Mouse (Mus musculus) skeletal muscle tissue, adult 2 months (tissue): ENCODE measurements around the gene Hmga2.
"Not testable (repeated sequence)": the region's sequence is repeated elsewhere in the genome, so short reads cannot be mapped to it uniquely, and the experiment has no call there.

ENCODE experiments used
- DNase-seq: peaks from one replicate; pipeline ENCODE4 v3.0.0-alpha.2; 2012; ENCODE audit warnings: low read depth, low spot score

Hmga2 gene

DNA sequence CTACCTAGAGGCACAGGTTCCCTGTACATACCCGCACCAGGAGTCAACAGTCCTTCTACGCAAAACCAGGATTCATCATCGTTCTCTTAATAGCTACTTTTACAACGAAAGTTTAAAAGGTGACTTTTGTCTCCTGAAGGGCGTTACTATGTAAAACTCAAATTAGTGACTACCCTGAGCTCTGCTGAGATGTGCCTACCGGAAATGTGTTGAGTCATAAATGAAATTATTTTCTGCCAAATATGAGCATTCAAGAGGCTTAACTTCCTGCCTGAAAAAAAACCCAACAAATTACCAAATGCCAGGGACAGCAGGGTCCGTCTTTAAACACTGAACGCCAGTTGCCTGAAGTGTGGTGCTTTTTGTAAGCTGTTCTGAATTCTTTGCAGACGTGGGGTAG is 81.5 kb downstream of the Hmga2 start:
- DNase-seq: no peak

DNA sequence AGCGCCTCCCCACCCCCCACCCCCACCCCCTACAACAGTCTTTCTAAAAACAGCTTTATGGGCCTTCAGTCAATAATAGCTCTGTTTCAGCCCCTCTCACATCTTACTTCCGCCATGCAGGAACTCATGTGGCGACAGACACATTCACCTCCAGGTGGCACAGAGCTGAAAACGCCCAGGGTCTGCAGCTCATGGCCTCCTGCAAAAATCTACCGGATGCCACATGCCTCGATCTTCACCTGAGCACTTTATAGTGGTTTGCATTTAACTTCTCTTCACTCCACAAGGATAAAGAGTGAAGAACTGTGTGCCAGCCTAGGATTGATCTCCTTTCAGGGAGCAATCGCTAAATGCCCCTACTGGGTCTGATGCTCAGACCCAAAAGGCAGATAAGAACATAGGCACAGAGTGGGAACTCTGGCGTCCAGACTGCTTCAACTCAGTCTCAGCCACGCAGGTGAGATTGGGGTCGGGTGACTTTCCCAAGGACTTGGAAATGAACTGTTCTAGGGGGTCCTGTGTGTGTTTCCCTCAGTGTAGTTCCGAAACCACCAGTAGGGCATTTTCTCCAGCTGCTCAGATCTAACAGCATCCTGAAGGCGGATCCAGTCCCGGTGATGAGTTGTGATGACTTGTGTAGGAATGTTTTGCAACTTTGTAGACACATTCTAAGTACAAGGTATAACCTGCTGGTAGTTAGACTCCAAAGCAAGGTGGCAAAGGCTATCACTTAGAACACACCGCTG is 84.1 kb downstream of the Hmga2 start:
- DNase-seq: no peak

DNA sequence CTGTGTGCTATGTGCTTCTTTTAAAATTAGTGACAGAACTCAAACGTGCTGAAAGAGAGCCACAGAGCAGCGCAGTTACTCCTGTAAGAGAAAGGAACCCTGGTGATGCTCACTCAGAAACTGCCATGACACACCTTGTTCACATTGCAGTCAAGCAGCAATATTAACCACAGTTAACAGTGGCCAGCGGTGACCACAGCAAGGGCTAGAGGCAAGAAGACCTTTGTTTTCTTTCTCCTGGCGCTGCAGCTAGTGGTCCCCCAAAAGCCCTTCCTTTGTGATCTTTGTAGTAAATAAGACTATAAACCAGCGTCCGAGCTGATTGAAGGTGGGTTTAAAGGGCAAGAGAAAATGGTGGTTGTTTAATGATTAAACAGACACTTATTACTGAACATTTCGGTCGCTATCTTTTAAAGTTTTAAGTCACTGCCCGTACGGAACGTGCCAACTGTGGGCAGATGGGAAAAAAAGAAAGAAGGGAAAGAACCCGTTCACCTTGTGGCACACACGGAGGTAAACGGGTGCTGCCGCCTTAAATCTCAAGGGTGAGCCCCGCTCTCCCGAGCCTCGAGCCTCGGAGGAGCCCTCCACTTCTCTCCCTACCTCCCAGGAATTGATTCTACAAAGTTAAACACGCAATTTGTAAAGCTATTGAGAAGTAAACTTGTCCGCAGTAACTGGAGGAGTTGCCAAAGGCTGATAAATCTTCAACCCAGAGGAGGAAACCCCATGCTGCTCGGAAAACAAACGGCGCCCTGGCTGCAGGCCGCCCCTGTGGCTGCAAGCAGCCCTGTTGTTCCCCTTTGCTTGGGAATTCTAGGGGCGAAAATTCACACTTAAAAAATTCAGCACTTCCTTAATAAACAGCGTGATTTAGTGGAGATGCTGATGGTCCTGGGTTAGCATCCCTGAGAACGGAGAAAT is 85.1 kb downstream of the Hmga2 start:
- DNase-seq: no peak

DNA sequence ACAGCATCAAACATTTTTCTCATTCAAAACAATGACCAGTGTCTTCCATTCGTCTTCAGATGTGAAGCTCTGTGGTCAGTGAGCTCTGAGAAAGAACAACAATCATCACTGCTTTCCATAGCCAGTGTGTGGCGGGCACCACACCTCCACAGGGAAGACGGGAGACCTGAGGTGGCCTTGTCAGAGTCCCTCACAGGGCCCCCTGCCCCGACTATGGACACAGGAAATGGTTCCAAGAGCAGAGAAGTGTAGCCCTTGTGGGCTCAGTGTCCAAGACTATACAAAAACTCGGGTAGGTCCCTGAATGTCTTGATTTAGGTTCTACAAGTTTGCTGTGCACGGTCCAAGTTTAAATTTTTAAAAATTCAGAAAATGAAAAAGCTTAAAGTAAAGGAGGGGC is 86.6 kb downstream of the Hmga2 start:
- DNase-seq: no peak

DNA sequence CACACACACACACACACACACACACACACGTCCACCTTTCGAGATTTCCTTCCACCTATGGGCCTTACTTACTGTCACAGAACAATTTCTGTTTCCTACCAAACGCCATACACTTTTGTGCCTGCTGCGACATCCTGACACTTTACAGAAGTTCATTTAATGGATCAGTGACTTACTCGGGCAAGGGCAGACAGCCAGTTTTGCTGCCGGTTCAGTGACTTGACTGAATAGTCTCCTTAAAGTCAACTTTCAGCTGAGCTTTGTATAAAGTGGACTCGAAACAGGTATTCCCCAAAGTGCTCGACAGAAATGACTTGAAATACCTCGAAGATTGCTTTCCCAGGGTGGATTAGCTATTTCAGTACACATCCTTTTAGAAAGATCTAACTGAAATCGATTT is 87.3 kb downstream of the Hmga2 start:
- DNase-seq: no peak

DNA sequence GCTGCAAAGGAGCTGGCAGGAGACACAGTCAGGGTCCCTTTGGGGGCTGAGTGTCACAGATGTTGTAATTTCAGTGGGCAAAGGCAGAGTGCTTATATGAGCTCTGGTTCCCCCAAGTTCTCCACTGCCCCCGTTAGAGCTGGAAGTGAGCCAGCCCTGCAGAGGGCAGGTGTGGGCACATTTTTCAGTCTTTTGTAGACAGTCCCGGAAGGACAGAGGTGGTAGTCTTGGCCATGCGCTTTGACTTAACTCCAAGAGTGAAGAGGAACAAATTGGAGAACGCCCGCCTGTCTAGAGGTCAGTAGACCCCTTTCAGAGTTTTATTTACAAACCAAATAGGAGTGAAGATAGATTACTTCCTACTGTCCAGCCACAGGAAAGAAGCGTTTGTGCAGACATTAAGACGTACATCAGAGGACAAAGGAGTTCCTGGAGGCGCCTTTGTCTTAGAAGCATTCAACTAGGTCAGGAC is 87.8 kb downstream of the Hmga2 start:
- DNase-seq: no peak

DNA sequence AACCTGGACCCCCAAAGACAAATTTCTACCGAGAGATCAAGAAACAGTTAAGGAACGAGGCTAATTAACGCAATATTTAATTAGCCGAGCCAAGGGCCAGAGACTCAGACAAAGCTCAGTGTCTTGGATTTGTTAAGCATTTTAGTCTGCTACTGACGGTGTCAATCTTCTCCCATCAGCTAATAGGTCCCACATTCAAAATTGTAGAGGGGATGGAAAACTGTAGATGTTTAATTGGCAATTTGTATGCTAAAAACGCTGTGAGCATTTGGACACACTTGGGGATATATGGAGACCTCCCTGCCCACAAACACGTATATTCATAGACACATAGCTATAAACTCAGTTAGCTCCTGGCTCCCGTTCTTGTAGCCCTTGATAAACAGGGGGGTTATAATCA is 89.2 kb downstream of the Hmga2 start:
- DNase-seq: no peak

DNA sequence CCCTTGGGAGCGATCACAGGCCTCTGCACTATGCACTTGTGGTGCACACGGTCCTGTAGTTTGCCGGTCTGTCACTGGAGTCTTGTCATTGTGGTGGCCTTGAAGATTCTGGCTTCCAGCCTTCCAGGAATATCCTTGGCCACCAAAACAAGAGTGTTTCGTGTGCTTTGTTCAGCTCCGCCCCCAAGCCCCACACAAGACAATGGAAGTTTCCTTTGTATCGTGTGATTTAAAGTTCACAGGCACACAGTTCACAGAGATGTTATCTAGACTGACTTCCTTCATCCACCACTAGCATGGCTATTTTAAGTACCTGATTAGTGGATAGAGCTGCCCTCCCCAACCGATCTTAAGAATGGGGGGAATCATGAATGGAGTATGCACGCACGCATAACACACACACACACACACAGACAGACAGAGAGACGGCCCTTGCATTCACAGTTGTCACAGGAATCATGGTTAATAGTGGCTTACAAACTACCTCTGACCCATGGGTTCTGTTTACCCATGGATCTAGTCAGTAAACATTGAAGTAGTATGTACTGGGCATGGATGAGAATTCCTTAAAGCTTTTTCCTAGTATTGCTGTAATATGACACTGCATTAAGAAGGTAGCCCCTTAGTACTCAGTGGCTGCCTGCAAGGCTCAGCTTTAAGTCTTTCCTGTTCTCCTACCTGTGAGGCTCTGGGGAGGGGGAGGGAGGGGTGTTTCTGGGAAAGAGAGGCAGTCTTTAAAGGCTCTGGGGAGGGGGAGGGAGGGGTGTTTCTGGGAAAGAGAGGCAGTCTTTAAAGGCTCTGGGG is 91.3 kb downstream of the Hmga2 start:
- DNase-seq: peak; percentile 10

DNA sequence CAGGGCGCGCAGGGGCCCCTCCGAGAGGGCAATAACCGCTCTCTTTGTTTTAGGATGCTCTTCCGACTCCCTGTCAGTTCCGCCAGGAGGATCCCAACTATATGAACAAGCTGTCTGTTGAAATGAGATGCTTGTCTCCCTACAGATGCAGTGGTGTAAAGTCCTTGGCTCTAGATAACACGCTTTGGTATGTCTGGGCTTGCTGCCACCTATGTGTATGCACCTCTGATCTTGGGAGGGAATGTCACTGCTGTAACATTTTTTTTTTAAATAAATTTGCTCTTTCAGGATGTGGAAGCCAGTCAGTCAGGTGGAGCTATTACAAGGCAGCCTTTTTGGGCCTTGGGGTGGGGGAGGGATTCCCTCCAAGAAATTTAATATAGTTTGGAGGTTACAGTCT is 92.2 kb downstream of the Hmga2 start:
- DNase-seq: no peak

DNA sequence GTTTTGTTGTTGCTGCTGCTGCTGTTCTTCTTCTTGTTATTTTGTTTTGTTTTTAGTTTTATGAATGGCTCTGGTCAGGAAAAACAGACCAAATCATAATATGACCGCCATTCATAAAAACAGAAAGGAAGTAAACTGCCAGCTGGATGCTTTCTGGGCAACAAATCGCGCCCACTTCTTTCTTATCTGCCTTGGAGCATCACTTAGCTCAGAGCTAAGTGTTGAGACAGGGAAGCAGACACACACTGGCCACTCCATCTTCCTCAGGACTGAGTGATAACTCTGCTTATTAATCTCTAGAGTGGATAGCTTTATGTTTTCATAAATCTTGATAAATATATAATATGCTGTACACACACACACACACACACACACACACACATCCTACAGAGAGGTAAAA is 98.5 kb downstream of the Hmga2 start:
- no peak for DNase-seq

DNA sequence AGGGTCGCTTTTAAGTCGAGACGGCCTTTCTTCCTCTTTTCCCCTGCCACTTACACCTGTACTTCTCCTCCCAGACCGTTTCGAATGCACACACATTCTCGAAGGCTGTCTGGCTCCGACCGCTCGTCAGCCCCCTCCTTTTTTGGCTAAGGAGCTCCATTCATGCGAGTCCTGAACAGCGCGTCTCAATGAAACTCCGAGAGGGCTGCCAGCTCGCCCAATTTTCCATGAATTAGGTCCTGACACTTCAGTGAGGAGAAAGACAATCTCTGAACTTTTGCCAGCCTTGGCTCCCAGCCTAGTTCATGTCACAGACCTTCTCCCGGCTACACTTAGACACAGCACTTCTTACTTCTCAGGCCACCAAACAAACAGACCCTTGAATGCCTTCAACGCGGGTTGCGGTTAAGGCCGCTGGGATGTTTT is 98.9 kb downstream of the Hmga2 start:
- peak; percentile 5 for DNase-seq

DNA sequence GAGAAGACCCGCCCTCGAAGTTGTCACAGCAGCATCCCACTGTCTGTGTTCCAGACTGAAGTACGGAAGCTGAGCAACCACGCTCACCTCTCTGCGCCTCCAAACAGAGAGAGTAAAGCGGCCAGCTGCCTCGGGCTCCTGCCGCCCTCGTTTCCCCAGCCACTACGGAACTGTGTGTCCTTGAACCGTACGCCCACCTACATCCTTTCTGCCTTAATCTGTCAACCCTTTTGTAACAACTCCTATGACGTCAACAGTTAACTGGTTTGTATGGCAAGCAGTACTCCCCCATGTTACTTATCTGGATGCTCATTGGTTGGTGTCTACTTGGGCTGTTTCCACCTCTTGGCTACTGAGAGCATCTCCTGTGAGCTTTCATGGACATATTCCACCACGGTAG is 100.8 kb downstream of the Hmga2 start:
- no peak for DNase-seq

DNA sequence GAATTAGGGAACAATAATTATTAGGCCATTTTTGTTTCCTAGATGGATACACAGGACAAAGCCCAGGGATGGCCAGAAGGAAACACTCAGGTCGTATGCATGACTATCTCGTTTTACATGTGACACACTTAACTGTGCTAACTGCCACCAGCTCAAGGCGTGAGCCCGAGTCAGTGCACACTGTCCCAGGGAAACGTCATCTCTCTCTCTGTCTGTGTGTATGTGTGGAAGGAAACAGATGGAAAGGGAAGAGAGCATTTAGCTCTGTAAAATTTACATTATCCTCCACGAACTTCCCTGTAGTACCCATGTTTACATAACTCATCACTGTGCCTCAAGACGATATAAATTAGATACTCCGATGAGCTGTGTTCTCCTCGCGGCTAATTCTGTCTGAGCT is 105.1 kb downstream of the Hmga2 start:
- DNase-seq: no peak

DNA sequence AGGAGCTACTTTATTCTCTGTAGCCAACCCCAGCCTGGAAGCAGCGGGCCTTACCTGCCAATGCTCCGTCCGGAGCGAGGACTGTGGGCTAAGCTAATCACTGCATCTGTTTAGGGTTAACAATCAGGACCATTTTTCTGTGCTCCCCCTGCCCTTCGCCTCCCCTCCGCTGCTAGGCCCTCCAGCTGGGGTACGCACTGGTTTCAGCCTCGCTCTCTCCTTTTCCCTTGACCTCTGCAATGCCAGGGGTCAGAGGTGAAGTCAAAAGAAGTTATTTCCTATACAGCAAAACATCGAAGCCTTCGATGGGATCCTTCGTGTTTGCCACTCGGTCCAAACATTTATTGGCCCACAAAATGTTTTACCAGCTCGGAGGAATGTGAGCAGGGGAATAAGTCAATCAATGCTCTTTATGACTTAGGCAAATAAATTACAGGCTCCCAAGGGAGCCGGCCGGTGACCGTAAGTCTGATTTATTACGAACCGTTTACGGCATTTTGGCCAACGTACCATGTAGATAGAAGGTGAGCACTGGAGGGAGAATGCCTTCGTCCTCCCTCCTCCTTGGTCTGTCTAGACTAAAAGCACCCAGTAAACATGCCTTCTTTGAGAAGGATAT is 107.0 kb downstream of the Hmga2 start:
- no peak for DNase-seq

DNA sequence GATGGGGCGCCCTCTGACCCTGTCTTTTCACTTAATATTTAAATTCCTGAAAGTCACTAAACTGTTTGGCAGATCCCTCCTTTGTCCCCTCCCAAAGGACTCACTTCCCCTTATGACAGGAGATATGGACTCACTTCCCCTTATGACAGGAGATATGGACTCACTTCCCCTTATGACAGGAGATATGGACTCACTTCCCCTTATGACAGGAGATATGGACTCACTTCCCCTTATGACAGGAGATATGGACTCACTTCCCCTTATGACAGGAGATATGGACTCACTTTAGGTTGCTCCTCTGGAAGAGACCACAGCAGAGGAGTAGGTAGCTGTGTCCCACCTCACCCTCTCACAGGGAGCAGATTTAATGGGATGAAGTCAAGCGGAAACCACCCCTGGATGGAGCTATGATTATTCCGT is 110.1 kb downstream of the Hmga2 start:
- DNase-seq: not testable (repeated sequence)

DNA sequence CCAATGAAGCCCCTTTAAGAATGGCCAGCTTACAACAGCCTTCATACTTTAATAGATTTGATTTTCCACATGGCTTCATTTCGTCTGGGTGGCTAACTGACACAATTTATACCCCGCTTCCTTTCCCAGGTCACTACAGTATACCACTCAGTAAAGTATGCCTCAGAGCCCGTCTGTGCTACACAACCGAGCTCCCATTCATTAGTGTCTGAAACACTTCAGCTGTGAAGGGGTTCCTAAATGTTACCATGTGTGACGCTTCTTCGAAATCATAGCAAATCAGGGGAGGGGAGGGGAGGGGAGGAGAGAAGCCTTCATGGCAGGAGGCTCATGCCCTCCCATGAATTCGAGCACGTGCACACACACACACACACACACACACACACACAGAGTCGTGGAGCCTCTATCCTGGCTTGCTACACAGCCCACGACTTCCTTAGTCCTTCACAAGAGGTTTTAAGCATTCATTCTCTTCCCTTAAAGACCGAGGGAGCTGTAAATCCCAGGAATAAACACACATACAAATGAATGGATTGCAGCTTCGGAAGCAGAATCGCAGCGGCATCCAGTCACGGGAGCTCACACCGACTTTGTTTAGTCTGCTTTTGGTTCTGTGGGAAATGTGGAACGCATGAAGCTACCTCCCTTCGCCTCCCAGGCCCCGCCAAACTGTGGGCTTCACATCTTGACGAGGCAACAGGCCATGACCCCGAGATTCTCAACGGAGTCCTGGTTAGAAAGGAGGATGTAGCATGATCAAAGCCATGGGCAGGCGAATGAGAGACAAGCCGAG is 110.7 kb downstream of the Hmga2 start:
- DNase-seq: no peak

DNA sequence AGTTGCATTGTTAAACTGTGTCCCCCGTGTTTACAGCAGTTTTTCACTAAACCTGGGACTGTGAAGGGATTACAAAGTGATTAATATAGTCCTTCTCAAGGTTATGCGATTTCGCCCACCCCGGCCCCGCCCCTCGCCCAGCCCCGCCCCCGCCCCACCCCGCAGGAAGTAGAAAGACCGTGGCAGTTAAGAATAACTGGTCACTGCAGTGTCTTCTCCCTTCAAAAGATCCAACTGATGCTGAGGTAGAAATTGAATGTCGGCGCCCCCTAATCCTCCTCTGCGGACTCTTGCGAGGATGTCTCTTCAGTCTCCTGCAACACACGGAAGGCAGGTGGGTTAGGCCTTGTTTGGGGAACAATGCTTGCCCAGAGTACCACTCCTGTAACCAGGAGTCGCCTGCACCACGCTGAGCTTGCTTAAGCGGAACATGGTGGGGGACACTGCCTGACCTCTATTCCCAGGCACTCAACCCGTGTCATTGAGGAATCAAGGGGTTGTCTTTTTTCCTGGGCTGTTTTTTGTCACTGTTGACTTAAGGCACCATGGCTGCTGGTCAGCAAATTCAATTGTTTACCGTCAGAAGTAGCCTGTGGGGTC is 112.2 kb downstream of the Hmga2 start:
- no peak for DNase-seq

DNA sequence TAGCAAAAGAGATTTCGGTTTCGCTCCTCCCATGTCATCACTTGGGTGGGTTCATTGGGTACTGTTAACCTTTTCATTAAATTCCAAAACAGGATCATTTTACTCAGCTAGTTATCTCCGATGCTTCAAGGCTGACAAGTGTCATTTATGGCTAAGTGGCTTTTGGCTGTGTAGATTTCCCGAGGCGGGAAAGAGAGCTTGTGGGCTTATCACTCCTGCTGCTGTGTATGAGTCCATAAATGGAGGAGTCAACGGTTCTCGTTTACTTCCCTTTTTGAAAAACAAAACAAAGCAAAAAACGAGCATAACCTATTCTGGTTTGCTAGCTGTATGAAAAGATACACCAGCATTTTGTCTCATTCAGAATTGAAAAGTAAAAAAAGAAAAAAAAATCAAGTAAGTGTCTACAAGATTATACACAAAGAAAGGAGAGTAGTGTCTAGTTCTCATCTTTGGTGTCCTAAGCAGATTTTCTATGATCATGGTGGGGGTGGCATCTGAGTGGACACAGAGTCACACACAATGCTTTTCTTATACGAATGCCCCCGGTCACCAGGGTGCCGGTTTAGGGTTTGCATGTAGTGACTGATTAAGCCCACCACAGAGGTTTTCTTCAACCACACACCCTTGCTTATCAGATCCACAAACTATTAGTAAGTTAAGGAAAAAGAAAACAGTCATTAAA is 112.8 kb downstream of the Hmga2 start:
- not testable (repeated sequence) for DNase-seq

DNA sequence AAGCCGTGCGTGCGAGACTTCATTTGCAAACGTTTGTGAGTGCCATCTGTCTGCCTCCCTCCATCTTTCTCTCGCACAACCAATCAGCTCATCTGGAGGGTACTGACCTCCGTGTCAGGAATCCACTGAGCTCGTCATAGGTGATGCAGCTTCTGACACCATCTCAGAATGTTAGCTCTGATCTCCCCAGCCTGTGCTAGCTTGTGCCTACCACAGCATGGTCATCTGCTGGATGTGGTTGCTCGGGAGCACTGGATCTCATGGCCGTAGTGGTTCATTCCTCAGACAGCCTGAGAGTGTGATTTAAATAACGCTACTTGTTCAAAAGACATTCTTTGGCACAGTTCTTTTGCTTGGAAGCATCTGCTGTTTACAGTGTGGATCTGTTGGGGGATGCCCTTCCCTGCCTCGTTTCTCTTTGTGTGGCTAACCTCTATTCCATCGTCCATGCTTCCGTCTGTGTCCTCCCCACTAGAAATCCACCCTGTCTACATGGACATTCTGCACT is 121.7 kb downstream of the Hmga2 start:
- DNase-seq: no peak
